Comparison of ENCODE assay signal across 8 mouse cellular contexts in the genomic region with DNA sequence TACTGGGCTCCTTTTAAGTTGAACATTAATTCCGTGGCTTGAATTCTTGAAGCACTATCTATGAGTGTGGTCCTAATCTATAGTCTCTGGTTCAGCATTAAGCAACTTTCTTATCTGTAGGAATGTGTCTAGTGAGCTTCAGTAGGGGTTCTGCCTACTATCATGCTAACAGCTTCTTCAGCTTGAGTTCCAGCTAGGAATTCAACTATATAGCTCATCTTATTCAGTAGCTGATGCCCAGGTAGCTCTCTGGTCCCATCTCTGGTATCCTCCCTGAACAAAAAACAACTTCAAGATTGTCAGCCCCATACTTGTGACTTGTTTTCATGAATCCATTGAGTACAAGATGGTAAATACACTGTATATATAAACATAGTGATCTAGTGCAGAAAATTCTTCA. TPM values are rescaled to one million over a fixed set of nuclear protein-coding genes. Genes with fewer than 3 reads are reported as not detected.
DNase-seq lines count a peak whose midpoint lies in the region; ATAC-seq and TF ChIP-seq lines count a peak whose summit lies in the region.

A gene (plus strand): TSS at position 301 of the 400 bp plus-strand sequence.

- no peak within 1 kb of the TSS for H3K4me2 ChIP-seq in forebrain, embryonic 13.5 days

- H3K27ac ChIP-seq in ES-E14 (ENCODE audit: insufficient read depth, low read depth, low read length, poor library complexity, severe bottlenecking) = no peak within 1 kb of the TSS
- no peak within 1 kb of the TSS for H3K27ac ChIP-seq in forebrain, embryonic 13.5 days

- no peak within 1 kb of the TSS for H3K4me3 ChIP-seq in ES-E14 (ENCODE audit: insufficient read depth in 1 of 2, low read depth in 1 of 2, low read length in 2 of 2, poor library complexity in 1 of 2, severe bottlenecking in 1 of 2)
- no peak within 1 kb of the TSS for H3K4me3 ChIP-seq in forebrain, embryonic 13.5 days

- H3K27me3 ChIP-seq in forebrain, embryonic 13.5 days = no peaks in the 10 kb centered on the region

- 59% methylated on average over 1 of the region's 1 CpGs for WGBS in forebrain, embryonic 13.5 days

- H3K9ac ChIP-seq in ES-E14 (ENCODE audit: insufficient read depth, low read depth, low read length, poor library complexity, severe bottlenecking) = no peak within 1 kb of the TSS
- H3K9ac ChIP-seq in forebrain, embryonic 13.5 days = no peak within 1 kb of the TSS

- no peaks in the 10 kb centered on the region for H3K36me3 ChIP-seq in ES-E14 (ENCODE audit: control insufficient read depth, insufficient read depth, low read length, poor library complexity, severe bottlenecking)
- H3K36me3 ChIP-seq in forebrain, embryonic 13.5 days (ENCODE audit: poor library complexity, severe bottlenecking) = no peaks in the 10 kb centered on the region

- H3K4me1 ChIP-seq in ES-E14 (ENCODE audit: control insufficient read depth in 2 of 2, insufficient read depth in 2 of 2, low read length in 2 of 2, poor library complexity in 1 of 2) = no peaks in the 10 kb centered on the region; a peak in 1 of 4 replicates
- H3K4me1 ChIP-seq in forebrain, embryonic 13.5 days = peaks cover 14% of the 10 kb centered on the region; the same call in 1 of the 2 replicates

- intact Hi-C loops in left cerebral cortex, postnatal 25 days (cut with DNase I) = no loop called here

- no peak for DNase-seq in gastrocnemius, postnatal 4 days (ENCODE audit: low spot score in 2 of 2)
- DNase-seq in gastrocnemius, postnatal 25 days = no peak
- DNase-seq in ES-E14 (ENCODE audit: low read depth, low spot score) = no peak
- no peak for DNase-seq in left cerebral cortex, postnatal 25 days (ENCODE audit: low spot score in 2 of 2)
- DNase-seq in spleen, postnatal 4 days (ENCODE audit: low spot score in 2 of 2) = no peak
- no peak for DNase-seq in Muller cell, postnatal 12 days (ENCODE audit: inconsistent ontology term)
- DNase-seq in spleen, adult 18-20 months = no peak

- ATAC-seq in forebrain, embryonic 13.5 days = no peak

- H3K9me3 ChIP-seq in ES-E14 (ENCODE audit: control insufficient read depth, insufficient read depth, low read depth, low read length) = no peaks in the 10 kb centered on the region
- H3K9me3 ChIP-seq in forebrain, embryonic 13.5 days (replicated peaks) = peaks cover 10% of the 10 kb centered on the region

- in situ Hi-C loops in ES-E14 (cut with MboI; ENCODE audit: low sequenced_read_pairs in 2 of 2, unreplicated experiment in 2 of 2) = no loop called here

TF ChIP-seq in ES-E14, 5 proteins besides CTCF, POLR2A, EP300 and RAD21:
- no peak for TF ChIP-seq MAFK (IDR thresholded peaks at IDR 0.05; ENCODE audit: insufficient read depth, low read depth, low read length)
- no peak for TF ChIP-seq ZC3H11A (IDR thresholded peaks at IDR 0.05; ENCODE audit: borderline replicate concordance, low read depth, low read length)
- TF ChIP-seq CHD2 (IDR thresholded peaks at IDR 0.05; ENCODE audit: low read depth, low read length) = no peak
- TF ChIP-seq HCFC1 (IDR thresholded peaks at IDR 0.05; ENCODE audit: borderline replicate concordance, insufficient read depth, low read length) = no peak
- TF ChIP-seq ZNF384 (IDR thresholded peaks at IDR 0.05; ENCODE audit: low read depth, low read length) = no peak

RNA-seq across cellular contexts. Expression of the gene that starts here (rescaled TPM):
- total RNA-seq in gastrocnemius, postnatal 4 days (2021) = 100 to 1,000 TPM; 140 to 188 TPM
- 1 to 10 TPM; 6.6 to 9.2 TPM for total RNA-seq in gastrocnemius, postnatal 25 days (2021)
- total RNA-seq in ES-E14 (2012; rRNA removed) = 8.4 and 15.9 TPM in 2 replicates
- polyA plus RNA-seq in forebrain, embryonic 13.5 days (2015; fragmentation: Nextera tagmentation; extraction: Ambion mirVana) = 381 and 439 TPM in 2 replicates
- total RNA-seq in left cerebral cortex, postnatal 25 days (2021) = 100 to 1,000 TPM; 122 to 127 TPM
